Mouse (Mus musculus): Measurements from ENCODE around the gene Ppard.

The Ppard gene

DNA sequence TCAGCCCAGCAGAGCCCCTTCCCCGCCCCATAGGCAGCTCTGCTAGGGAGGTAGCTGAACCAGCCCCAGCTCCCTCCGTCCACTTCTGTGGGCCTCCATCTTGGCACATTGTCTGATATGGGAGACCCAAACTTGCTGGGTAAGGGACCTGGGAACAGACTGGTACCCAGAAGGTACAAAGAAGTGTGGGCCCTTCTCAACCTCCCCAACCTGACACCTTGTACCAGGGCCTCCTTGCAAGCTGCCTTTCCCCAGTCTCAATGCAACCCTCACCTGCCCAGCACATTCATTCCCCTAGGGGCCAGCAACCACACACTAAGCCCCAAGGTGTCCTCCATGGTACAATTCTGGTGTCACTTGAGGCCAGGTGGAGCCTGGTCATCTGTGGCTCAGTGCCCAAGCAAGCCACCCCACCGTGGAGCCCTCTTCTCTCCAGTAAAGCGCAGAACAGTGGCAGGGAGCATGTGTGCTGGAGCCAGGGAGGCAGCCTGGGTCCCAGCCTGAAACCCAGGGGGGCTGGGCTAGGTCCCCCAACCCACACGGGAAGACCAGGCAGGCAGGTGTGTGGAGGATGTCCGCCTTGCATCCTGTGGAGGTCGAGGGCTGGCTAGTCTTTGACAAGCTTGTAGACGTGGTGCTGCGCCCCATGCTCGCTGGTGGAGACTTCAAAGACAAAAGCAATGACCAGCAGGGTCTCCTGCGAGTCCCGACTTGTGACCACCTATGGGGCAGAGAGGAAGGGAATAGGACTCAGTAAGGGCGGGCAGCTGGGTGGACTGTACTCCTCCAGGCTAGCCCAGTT, 99.8 kb downstream of the Ppard start:
- DNase-seq (ENCODE audit: low read depth in 1 of 2, low spot score in 2 of 2): no peak

DNA sequence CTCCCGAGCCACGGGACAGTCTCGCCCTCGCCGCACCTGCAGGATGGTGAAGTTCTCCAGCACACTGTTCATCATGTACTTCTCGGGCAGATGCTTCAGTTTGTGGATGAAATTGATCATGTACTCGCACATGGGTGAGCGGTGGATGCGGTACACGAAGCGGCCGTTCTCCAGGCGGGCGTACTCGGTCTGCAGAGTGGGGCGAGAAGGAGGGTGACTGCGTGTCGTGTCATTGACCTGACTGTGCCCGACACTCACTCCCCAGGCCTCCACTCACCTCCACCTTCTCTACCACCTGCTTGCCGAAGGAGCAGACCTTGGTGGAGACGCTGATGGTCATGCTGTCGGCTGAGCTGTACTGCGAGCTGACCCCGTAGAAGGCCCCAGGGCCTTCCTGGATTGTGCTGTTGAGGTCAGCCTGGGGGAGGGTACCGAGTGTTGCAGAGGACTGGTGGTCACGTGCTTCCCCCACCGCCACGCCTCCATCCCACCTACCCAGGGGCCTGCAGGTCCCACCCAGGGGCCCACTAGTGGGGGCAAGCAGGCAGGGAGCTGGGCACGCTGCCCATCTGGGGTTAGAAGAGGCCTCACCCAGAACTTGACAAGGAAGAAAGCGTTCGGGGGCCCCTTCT, 100.5 kb downstream of the Ppard start:
- DNase-seq (ENCODE audit: low read depth in 1 of 2, low spot score in 2 of 2): no peak

DNA sequence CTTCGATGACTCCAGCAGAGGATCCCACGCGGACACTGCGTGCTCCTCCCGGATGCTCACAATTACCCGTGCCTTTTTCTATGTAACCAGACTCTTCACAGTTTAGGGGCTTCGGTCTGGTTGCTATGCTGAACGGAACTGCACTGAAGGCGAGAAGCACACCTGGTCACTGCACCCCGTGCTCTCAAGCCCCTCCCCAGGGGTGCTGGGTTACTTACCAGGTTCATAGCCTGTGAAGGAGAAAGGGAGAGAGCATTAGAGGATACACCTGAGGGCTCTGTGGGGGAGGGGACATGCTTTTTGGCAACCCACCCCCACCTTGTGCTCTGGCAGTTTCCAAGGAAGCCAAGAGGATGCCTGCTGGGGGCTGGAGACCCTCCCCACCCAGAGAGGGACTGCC, 102.8 kb downstream of the Ppard start:
- no peak for DNase-seq (ENCODE audit: low read depth in 1 of 2, low spot score in 2 of 2)

DNA sequence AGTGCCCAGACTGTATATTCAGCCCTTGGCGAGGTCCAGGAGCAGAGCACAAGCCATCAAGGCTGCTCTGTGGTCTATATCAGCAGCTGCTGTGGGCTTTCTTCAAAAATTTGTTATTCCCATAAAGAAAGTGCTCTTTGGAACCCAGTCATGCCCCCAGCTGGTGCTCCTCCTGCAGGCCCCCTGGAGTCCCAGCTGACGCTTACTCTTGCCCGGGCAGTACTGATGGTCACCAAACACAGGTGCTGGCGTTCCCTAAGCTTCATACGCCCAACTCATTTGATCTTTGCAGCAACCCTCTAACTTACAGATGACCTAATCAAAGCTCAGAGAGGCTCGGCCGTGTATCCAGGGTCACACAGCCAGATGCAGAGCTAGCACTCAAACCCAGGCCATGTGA, 105.0 kb downstream of the Ppard start:
- no peak for DNase-seq (ENCODE audit: low read depth in 1 of 2, low spot score in 2 of 2)

DNA sequence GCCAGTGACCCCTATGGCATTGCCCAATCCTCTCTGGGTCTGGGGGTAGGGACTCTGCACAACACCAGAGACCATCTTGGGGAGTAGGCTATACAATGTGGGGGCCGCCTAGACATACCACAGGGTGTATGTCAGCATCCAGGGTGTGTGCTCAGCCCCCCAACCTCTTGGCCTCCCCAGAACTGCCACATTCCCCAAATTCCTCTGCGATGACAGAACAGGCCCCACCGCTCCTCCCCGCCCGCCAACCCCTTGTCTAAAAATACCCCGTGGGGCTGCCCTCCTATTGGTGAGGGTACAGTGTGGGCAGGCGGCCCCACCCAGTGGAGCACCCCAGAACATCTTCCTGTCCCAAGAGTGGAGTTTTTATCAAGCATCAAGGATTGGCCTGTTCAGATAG, 108.1 kb downstream of the Ppard start:
- DNase-seq (ENCODE audit: low read depth in 1 of 2, low spot score in 2 of 2): no peak

DNA sequence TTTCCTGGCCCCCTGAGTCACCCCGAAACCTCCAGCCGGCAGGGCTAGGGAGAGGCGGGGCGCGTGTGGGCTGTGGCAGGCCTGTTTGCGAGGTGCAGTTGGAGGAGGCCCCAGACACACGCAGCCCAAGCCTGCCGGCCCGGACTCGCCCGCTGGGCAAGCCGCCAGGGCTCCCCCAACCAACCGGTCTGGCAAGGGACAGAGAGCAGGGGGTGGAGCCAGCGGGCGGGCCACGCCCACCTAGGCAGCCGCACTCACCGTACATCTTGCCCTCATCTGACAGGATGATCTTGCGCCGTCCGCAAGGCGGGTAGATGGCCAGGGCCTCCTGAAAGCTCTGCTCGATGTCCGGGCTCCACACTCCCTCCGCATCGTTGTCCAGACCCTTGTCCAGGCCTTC, 108.6 kb downstream of the Ppard start:
- DNase-seq (ENCODE audit: low read depth in 1 of 2, low spot score in 2 of 2): no peak

DNA sequence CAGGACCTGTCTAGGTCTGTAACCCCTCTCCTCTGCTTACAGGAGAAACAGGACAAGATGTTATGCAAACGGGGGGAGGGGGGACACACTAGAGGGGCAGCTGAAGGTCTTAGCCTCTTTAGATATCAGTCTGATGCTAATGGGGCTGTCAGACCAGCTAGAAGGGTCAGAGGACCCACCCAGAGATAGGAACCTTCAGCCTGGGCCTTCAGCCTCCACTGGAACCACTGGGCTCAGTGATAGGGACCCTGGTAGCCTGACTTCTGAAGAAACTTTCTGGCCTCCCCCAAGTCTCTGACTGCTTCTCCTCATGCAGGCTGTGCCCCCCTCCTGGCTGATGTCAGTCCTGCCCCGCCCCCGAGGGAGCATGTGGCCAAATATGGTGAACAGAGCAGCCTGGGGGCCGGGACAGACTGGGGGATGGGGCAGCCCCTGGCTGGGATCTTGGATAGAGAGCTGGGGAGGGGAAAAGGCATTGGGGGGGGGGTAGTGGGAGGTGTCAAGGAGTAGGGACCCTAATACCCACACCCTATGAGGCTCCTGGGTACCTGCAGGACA, 111.6 kb downstream of the Ppard start:
- no peak for DNase-seq (ENCODE audit: low read depth in 1 of 2, low spot score in 2 of 2)

DNA sequence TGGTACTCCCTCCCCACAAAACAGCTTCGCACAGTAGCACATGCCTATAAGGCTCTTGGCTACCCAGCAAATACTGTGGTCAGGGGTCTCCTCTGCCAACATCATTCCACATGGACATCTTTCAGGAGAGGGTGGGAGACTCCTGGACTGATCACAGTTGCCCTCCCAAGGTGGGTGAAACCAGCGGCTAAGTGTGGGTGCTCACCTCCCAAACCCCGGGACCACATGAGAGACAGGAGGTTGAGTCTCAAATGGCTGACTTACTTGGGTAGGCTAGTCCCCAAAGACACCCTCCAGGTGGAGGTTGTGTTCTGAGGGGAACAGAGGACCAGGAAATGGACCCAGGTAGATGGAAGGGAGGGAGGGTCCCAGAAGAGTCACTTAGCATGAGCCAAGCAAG, 112.2 kb downstream of the Ppard start:
- no peak for DNase-seq (ENCODE audit: low read depth in 1 of 2, low spot score in 2 of 2)

DNA sequence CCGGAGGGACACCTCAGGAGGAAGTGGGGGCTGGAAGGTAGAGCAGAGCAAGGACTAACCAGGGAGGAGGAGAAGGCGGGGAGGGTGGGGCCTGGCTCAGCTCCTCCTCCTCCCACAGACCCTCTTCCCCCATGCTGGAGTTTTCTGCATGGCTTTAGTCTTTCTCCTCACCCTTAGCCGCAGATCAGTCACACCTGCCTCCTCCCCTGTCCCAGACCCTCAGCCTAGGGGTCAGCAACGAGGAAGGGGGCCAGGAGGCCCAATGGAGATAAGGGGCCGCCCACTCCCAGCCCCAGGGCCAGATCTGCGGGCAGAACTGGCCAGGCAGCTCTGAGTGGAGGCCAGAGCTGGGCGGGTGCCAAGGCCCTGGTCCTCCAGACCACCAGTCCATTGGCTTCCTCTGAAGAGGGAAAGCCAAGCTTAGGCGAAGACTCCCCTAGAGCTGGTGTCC, 112.8 kb downstream of the Ppard start:
- no peak for DNase-seq (ENCODE audit: low read depth in 1 of 2, low spot score in 2 of 2)

DNA sequence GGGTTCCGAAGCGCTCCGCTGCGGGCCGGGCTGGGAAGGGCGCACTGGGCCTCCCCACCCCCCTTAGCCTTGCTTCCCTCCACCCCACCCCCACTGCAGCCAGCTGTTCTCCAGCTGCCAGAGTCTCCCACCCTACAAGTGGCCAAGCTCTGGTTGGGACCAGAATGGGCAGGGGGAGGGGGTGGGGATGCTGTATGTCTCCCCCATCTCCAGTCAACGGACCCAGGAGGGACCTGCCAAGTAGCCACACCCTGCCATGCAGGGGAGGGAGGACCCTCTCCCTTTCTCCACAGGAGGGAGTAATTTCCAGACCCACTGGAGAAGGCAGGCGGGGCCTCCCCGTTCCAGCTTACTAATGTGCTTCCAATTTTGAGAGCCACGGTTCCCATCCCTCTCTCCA, 113.4 kb downstream of the Ppard start:
- DNase-seq (ENCODE audit: low read depth in 1 of 2, low spot score in 2 of 2): no peak

DNA sequence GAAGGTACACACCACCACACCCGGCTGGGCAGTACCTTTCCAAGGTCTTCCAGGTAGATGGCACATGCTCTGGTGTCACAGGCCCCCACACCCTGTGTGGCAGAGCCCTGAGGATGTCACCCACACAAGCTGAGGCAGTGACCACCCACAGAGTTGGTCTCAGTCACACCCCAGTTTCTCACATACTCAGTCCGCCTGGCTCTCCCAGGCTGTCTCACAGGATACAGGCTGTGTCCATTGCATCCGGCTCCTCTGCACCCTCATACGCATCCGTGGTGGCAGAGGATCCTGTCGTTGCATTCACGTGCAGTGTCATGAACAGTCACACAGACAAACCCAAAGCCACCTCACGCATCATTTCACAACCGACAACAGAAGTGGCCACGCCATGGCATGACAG, 114.8 kb downstream of the Ppard start:
- no peak for DNase-seq (ENCODE audit: low read depth in 1 of 2, low spot score in 2 of 2)

DNA sequence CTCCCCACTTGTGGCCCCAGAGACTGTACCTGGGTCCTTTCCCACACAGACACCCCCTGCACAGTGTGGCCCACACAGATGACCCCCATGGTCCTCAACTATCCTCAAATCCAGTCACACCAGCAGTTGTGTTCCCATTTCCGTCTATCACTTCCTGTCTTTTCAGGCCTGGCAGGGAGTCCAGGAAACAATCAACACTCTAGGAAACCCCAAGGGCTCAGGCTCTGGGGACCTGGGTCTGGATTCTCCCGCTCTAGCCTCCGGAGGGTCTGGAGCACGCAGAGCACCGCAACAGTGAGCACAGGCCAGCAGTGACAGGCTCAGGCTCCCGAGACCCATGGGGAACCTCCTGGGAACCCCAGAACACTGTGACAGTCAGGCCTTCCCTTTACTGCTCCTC, 115.7 kb downstream of the Ppard start:
- DNase-seq (ENCODE audit: low read depth in 1 of 2, low spot score in 2 of 2): no peak

DNA sequence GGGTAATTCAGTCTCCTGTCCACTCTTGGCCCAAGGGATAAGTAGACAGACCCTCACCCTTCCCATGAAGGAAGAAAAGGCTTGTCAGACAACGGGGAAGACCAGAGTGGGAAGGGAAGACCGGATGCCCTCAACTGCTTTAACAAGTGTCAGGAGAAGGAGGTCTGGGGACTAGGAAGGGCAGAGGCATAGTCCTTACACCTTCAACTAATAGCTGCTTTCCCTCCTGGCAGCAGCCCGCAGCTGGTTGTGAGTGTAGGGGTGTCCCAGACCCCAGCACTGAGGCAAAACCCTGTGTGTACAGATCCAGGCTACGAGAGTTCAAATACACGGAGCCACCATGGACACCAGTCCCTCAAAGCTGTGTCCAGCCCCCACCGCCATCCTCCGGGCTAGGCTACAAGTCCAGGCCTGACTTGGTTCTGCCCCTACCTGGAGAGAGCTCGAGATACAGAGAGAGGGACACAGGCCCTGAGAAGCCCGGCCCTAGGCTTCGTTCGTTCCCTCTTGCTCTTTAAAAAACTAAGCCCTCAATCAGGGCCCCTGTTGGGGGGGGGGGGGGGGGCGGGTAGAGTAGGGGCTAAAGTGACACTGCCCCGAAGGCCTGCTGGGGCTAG, 116.9 kb downstream of the Ppard start:
- no peak for DNase-seq (ENCODE audit: low read depth in 1 of 2, low spot score in 2 of 2)

DNA sequence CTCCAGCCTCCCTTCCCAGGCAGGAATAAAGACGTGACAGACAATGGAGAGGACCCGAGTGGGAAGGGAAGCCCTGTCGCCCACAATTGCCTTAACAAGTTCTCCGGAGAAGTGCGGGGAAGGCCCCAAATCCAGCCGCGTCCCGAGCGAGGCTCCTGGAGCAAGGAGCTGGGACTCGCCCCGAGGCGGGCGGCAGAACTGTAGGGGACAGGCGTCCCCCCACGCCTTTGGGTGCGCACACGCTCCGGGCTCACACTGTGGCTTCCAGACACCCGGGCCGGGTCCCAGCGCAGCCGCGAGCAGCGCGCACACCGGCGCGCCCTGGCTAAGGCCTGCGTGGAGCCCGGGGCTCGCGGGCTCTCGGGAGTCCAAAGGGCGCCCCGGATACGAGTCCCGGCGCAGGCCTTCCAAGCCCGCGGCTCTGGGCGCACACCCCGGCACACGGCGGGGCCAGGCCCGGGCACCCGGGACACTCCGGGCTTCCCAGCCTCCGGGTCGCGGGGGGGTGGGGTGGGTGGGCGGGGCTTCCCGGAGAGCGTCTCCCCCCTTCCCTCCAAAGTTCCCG, 117.5 kb downstream of the Ppard start:
- DNase-seq (ENCODE audit: low read depth in 1 of 2, low spot score in 2 of 2): no peak

DNA sequence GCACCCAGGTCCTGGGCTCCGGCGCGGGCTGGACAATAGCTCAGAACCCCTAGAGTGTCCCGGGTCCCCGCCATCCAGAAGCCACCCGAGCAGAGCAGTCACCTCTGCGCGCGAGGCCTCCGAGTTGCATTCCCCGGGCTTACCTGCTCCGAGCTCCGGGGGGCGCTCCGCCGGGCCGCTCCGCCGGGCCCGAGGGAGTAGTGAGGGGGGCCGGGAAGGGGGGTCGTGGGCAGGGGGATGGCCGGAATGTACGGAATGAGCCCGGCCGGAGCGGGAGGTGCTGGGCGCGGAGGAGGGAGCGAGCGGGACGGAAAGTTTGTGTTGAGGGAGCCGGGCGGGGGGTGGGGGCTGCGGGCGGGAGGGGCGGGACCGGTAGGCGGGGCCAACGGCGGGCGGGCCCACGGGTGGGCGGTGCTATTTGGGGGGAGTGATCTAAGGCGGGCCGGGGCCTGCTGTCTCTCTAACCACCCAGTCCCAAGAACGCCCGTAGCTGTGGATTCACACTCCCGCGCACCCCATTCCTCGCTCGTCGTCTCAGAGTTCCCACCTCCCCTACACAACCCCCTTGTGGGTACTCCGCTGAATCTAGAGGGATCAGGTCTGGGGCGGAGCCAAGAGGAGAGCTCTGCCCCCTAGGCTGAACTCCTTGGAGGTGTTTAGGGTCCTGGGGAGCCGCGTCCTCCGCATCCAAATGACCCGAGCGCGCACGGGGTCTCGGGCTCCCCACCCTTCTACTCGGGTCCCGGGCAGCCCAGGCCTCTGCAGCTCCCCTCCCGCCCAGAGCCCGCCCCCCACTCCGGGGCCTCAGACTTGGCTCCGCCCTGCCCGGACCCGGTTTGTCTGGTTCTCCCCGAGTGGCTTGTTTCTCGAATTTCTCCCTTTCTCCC, 118.2 kb downstream of the Ppard start, which contains the start of gene Tead3:
TSS of gene Tead3 (minus strand) at position 352 of the 887 bp plus-strand sequence.
- DNase-seq (ENCODE audit: low read depth in 1 of 2, low spot score in 2 of 2): no peak

Measured in monocyte, adult 2 months (primary cell).